Mouse (Mus musculus) hindbrain, postnatal 0 days (tissue): ENCODE measurements at regions not wholly inside any gene's neighbourhood (a gene's known extent, or its start where the extent isn't known, plus 50 kb on each side); places are given as distances from the start of the nearest gene placed in this dataset.

Experiments used
- ATAC-seq: fragments of 200-750 bp; cut with Nextera tagmentation; 2 replicates; pipeline ENCODE4 v1.8.0; 2017; ENCODE audit warnings: mild to moderate bottlenecking, moderate TSS enrichment, moderate library complexity
- DNase-seq: peaks from one replicate; pipeline ENCODE4 v3.0.0-alpha.2; 2015; ENCODE audit warnings: low spot score
- H3K27ac ChIP-seq: fragments of 300-500 bp; sonication (generic); 2 replicates; pipeline ENCODE4 v1.5.1; 2014; ENCODE audit warnings: mild to moderate bottlenecking
- H3K27me3 ChIP-seq: fragments of 300-500 bp; sonication (generic); 2 replicates; pipeline ENCODE4 v1.6.1; 2014; ENCODE audit warnings: low read length, mixed read lengths; ENCODE audit not compliant: insufficient read depth
- H3K36me3 ChIP-seq: fragments of 300-500 bp; sonication (generic); 2 replicates; pipeline ENCODE4 v1.6.1; 2014; ENCODE audit warnings: low read length, mixed read lengths; ENCODE audit not compliant: insufficient read depth
- H3K4me1 ChIP-seq: fragments of 300-500 bp; sonication (generic); 2 replicates; pipeline ENCODE4 v1.6.1; 2014; ENCODE audit warnings: antibody characterized with exemption, low read length, mixed read lengths; ENCODE audit not compliant: insufficient read depth
- H3K4me2 ChIP-seq: fragments of 300-500 bp; sonication (generic); 2 replicates; pipeline ENCODE4 v1.6.1; 2014; ENCODE audit warnings: low read depth, mild to moderate bottlenecking, low read length, moderate library complexity, mixed read lengths
- H3K4me3 ChIP-seq: fragments of 300-500 bp; sonication (generic); 2 replicates; pipeline ENCODE4 v1.5.1; 2014; ENCODE audit warnings: low read length
- H3K9ac ChIP-seq: fragments of 300-500 bp; sonication (generic); replicated peaks from 2 replicates; pipeline ENCODE4 v1.6.1; 2014; ENCODE audit warnings: mild to moderate bottlenecking, low read length, moderate library complexity, mixed read lengths
- H3K9me3 ChIP-seq: fragments of 300-500 bp; sonication (generic); 2 replicates; pipeline ENCODE4 v1.6.1; 2016; ENCODE audit warnings: low read length, mixed read lengths
- CTCF ChIP-seq: IDR thresholded peaks from 2 replicates; pipeline ENCODE4 v1.5.1; 2016; ENCODE audit warnings: antibody characterized with exemption, control low read depth, low read depth
- WGBS: fragments of 180-500 bp; shearing (Covaris S2); extraction: QIAGEN DNeasy Blood & Tissue Kit; methylation state at CpG from one replicate; pipeline ENCODE4 v1.1.7; 2014; 5-methylcytosine and 5-hydroxymethylcytosine counted together

- TF ChIP-seq CTCF, result no peak
- Histone ChIP-seq H3K9ac (no peak overlapping the region), H3K9me3 (no peaks in the 10 kb centered on the region), H3K27ac (no peak overlapping the region), H3K4me3 (no peak overlapping the region), H3K36me3 (no peaks in the 10 kb centered on the region), H3K4me2 (no peak overlapping the region), H3K27me3 (no peaks in the 10 kb centered on the region), H3K4me1 (no peaks in the 10 kb centered on the region)
- no peak for ATAC-seq
- no peak for DNase-seq
- WGBS, result 79% methylated on average over 3 of the region's 3 CpGs
Observed at GRCm38 (mm10) chr7:77305471-77305870, 1075.8 kb downstream of the Agbl1 start.

- Histone ChIP-seq H3K27me3 (no peaks in the 10 kb centered on the region), H3K4me3 (no peak overlapping the region), H3K9me3 (no peaks in the 10 kb centered on the region), H3K4me2 (no peak overlapping the region), H3K4me1 (no peaks in the 10 kb centered on the region), H3K27ac (no peak overlapping the region), H3K36me3 (no peaks in the 10 kb centered on the region), H3K9ac (no peak overlapping the region)
- no peak for TF ChIP-seq CTCF
- 71% methylated on average over 2 of the region's 2 CpGs for WGBS
- ATAC-seq (no peak), DNase-seq (no peak)
Observed at GRCm38 (mm10) chr7:77311661-77312060, 1082.0 kb downstream of the Agbl1 start.

GRCm38 (mm10) chr7:77325140-77325539, 1095.5 kb downstream of the Agbl1 start:
- 69% methylated on average over 2 of the region's 2 CpGs for WGBS
- no peak overlapping the region for H3K27ac ChIP-seq
- H3K4me1 ChIP-seq, result no peaks in the 10 kb centered on the region
- no peak overlapping the region for H3K4me3 ChIP-seq
- DNase-seq (no peak), ATAC-seq (no peak)
- TF ChIP-seq CTCF, result no peak
- no peak overlapping the region for H3K4me2 ChIP-seq
- H3K27me3 ChIP-seq, result no peaks in the 10 kb centered on the region
- no peak overlapping the region for H3K9ac ChIP-seq
- no peaks in the 10 kb centered on the region for H3K9me3 ChIP-seq
- no peaks in the 10 kb centered on the region for H3K36me3 ChIP-seq

GRCm38 (mm10) chr7:77326836-77327235, 1097.1 kb downstream of the Agbl1 start:
- Histone ChIP-seq H3K9ac (no peak overlapping the region), H3K4me2 (no peak overlapping the region), H3K9me3 (no peaks in the 10 kb centered on the region), H3K27me3 (no peaks in the 10 kb centered on the region), H3K27ac (no peak overlapping the region), H3K4me3 (no peak overlapping the region), H3K36me3 (no peaks in the 10 kb centered on the region), H3K4me1 (no peaks in the 10 kb centered on the region)
- ATAC-seq, result no peak
- TF ChIP-seq CTCF, result no peak
- 90% methylated on average over 3 of the region's 3 CpGs for WGBS
- no peak for DNase-seq

- Histone ChIP-seq H3K4me1 (no peaks in the 10 kb centered on the region), H3K4me3 (no peak overlapping the region), H3K9me3 (no peaks in the 10 kb centered on the region), H3K27me3 (no peaks in the 10 kb centered on the region), H3K36me3 (no peaks in the 10 kb centered on the region), H3K27ac (no peak overlapping the region), H3K4me2 (no peak overlapping the region), H3K9ac (no peak overlapping the region)
- DNase-seq, result no peak
- no peak for TF ChIP-seq CTCF
- WGBS, result 66% methylated on average over 2 of the region's 2 CpGs
- no peak for ATAC-seq
Observed at GRCm38 (mm10) chr7:77327516-77327915, 1097.8 kb downstream of the Agbl1 start.

- TF ChIP-seq CTCF, result no peak
- Histone ChIP-seq H3K27ac (no peak overlapping the region), H3K4me2 (no peak overlapping the region), H3K4me3 (no peak overlapping the region), H3K4me1 (no peaks in the 10 kb centered on the region), H3K36me3 (no peaks in the 10 kb centered on the region), H3K9ac (no peak overlapping the region), H3K9me3 (no peaks in the 10 kb centered on the region), H3K27me3 (no peaks in the 10 kb centered on the region)
- 60% methylated on average over 4 of the region's 4 CpGs for WGBS
- DNase-seq (no peak), ATAC-seq (no peak)
Observed at GRCm38 (mm10) chr7:77338630-77339029, 1108.9 kb downstream of the Agbl1 start.
